Mouse (Mus musculus): ENCODE results near the gene Adsl. TPM values are rescaled to one million over a fixed set of nuclear protein-coding genes. Genes with fewer than 3 reads are reported as not detected.

Gene Adsl
- polyA plus RNA-seq, 1 experiment from 2014 or later: 107 TPM

- no peak for DNase-seq (ENCODE audit: low read depth, low spot score)
These were observed 69.0 kb downstream of the Adsl start for GRCm38 (mm10) chr15:81017308-81017707.

More at GRCm38 (mm10) chr15:81017308-81017707, 69.0 kb downstream of the Adsl start:
- no peak for ATAC-seq
- no peaks in the 10 kb centered on the region for H3K27me3 ChIP-seq
- POLR2A ChIA-PET: interaction anchor here (1.3 kb wide), 1 partner anchor 45 kb away, joined by 3 read pairs; no protein-coding TSS in a partner anchor
- in situ Hi-C loops (cut with MboI; ENCODE audit: low pct_unique_long_range_greater_than_20kb): no loop called here
- CTCF ChIA-PET: interaction anchor here (1.1 to 1.5 kb wide), 2 partner anchors 10 to 48 kb away, joined by 4 read pairs; no protein-coding TSS in a partner anchor
- no peak for TF ChIP-seq CTCF (IDR thresholded peaks at IDR 0.05)

Other genes with a start within 250 kb of the Adsl start
- gene Tnrc6b, start 237.2 kb upstream of the Adsl start, polyA plus RNA-seq (2021): 13.9 TPM
- 36.8 TPM for gene Sgsm3, start 29.3 kb downstream of the Adsl start, polyA plus RNA-seq (2021)
- 48.0 TPM for gene Mrtfa, start 242.3 kb downstream of the Adsl start, polyA plus RNA-seq (2021)

Measured in Patski (cell line).